Mouse (Mus musculus) CH12.LX (cell line): ENCODE data around the gene Vstm2l.

ENCODE experiments used
- CTCF ChIP-seq, 2 experiments: IDR thresholded peaks in 1 of 2; conservative IDR thresholded peaks in 1 of 2; 2 replicates each; pipeline ENCODE4 v1.5.1; 2011 to 2012; ENCODE audit warnings: low read depth in 2 of 2, low read length in 2 of 2, improper control_type of control experiment in 1 of 2, inconsistent platforms in 1 of 2, mild to moderate bottlenecking in 1 of 2, moderate library complexity in 1 of 2
- E2F4 ChIP-seq: IDR thresholded peaks from 2 replicates; pipeline ENCODE4 v1.6.1; 2011; ENCODE audit warnings: low read depth, low read length, improper control_type of control experiment; ENCODE audit not compliant: insufficient replicate concordance
- EP300 ChIP-seq: IDR thresholded peaks from 2 replicates; pipeline ENCODE4 v1.6.1; 2011; ENCODE audit warnings: low read length, improper control_type of control experiment
- KAT2A ChIP-seq: IDR thresholded peaks from 2 replicates; pipeline ENCODE4 v1.6.1; 2012; ENCODE audit warnings: low read length, improper control_type of control experiment, inconsistent platforms; ENCODE audit not compliant: insufficient replicate concordance
- NRF1 ChIP-seq: IDR thresholded peaks from 2 replicates; pipeline ENCODE4 v1.6.1; 2014; ENCODE audit warnings: low read depth, mild to moderate bottlenecking, inconsistent platforms, low read length, improper control_type of control experiment, moderate library complexity
- POLR2A ChIP-seq: IDR thresholded peaks from 2 replicates; pipeline ENCODE4 v1.6.1; 2011; ENCODE audit warnings: low read depth, mild to moderate bottlenecking, improper control_type of control experiment, low read length
- TBP ChIP-seq: conservative IDR thresholded peaks from 2 replicates; pipeline ENCODE4 v1.6.1; 2011; ENCODE audit warnings: low read depth, low read length, improper control_type of control experiment
- USF1 ChIP-seq: IDR thresholded peaks from 2 replicates; pipeline ENCODE4 v1.6.1; 2014; ENCODE audit warnings: low read depth, mild to moderate bottlenecking, inconsistent platforms, low read length, improper control_type of control experiment
- USF2 ChIP-seq: conservative IDR thresholded peaks from 2 replicates; pipeline ENCODE4 v1.6.1; 2011; ENCODE audit warnings: low read depth, low read length, improper control_type of control experiment

DNA sequence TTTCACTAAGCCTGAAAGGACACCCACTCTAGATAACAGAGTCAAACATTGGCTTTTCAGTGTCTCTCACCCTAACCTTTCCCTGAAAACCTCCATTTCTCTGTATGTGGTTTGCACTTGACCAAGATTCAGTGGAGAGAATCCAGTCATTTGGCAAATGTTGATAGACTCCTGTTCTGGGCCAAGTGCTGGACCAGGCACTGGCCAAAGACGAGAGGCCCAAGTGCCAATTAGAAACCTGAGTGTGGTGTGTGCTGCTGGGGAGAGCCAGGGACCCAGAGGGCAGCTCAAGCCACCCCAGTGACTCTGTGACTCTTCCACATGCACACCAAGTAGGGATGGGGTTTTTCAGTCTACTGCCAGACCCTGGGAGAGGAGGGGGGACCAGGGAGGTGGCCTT, 40.8 kb upstream of the Vstm2l start:
- TF ChIP-seq USF1 (no peak), E2F4 (no peak), NRF1 (no peak), CTCF (conservative IDR thresholded peaks at IDR 0.05 in 1 of 2, IDR thresholded peaks at IDR 0.05 in 1 of 2; ENCODE audit: low read depth in 2 of 2, low read length in 2 of 2) (no peak), USF2 (no peak), POLR2A (no peak), TBP (no peak), EP300 (no peak), KAT2A (no peak)
